Mouse (Mus musculus): ENCODE results near the gene Card9.
A peak's percentile ranks its signal among the peaks of the same experiment; 100 is the strongest.

Card9 gene

DNA sequence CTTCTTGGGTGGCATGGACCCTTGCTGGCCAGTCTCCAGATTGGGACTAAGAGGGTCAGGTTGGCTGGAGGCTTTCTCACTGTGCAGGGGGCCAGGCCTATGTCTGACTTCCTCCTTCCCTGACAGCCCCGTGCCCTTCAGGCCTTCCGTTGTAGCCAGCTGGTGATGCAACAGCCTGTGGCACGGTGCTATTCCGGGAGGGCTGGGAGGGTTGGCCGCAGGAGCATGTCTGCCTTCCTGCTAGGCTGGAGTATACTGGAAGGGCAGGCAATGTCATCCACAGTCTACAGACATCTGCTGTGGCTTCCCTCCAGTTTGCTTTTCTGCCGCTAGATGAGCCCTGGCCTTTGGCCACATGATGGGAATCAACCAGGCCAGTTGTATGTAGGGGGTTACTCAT lies 735 bp downstream of the Card9 start:
- no peak for DNase-seq

DNA sequence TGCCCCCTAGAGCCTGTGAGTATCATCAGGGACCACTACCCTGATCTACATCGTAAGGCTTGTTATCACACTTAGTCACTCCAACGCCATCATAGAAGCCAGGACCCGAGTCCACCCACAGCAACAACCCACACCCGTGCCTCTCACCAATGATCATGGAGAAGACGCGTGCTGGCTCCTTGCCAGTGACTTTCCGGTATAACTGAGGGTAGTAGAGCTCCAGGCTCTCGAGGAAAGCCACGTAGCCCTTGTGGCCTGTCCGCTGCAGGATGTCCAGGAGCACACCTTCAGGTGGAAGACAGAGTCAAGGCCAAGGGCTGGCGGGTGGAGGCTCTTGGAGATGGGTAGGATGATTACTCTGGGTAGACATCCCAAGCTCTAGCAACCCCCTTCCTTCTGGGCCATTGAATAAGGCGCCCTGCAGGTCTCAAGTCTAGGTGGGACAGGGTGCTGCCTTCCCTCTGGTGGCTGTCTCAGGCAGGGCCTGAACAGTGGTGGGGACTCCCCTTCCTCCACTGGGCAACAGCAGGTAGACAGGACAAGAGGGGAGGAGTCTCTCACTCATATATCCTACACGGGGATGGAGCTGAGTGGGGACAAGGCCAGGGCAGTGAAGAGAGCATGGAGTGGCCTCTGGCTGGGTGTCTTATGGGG lies 1.9 kb downstream of the Card9 start:
- DNase-seq: no peak

DNA sequence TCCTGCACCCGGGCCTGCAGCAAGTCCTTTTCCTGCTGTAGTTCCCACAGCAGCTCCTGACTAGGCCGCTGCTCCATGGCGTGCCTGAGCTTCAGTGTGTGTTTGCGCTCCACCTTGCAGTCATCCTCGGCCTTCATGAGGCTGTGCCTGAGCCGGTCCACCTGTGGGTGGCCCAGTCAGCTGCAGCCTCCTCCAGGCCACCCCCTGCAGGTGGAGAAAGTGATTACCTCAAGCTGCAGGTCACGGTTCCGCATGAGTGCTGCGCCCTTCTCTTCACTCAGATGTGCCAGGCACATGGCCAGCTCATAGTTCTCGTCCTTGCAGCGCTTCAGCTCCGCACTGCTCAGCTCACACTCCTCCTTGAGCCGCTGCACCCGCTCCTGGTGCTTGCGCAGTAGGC lies 3.2 kb downstream of the Card9 start:
- no peak for DNase-seq

DNA sequence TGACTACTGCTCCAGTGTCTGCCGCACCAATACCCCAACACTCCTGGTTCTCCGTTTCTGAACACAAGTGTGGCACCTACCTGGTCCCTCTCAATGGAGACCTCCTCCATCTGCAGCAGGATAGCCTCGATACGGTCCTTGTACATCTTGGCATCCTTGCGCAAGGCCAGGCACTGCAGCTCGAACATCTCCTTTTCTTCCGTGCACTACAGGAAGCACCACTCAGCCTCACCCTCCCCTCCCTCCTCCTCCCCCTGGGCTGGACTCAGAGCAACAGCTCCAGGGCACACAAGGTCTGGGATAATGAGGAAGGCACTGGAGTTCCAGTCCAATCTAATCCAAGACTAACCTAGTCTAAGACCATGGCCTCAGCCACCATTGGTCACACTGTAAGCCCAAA lies 4.0 kb downstream of the Card9 start:
- DNase-seq: no peak

DNA sequence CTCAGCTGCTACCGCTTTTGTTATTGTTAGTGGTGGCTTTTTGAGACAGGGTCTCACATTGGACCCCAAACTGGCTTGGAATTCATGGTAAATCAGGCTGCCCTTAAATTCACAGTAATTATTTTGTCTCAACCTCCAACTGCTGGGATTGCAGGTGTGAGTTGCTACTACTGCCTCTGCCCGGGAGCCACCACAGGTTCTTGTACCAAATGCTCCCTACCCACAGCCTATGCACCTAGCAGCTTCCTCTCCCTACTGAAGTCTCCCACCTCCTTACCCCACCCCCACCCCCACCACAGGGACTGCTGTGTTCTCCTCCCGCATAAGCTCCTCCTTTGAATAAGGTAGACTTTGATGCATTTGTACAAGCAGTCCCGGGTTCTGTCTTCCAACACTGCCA lies 4.5 kb downstream of the Card9 start:
- no peak for DNase-seq

DNA sequence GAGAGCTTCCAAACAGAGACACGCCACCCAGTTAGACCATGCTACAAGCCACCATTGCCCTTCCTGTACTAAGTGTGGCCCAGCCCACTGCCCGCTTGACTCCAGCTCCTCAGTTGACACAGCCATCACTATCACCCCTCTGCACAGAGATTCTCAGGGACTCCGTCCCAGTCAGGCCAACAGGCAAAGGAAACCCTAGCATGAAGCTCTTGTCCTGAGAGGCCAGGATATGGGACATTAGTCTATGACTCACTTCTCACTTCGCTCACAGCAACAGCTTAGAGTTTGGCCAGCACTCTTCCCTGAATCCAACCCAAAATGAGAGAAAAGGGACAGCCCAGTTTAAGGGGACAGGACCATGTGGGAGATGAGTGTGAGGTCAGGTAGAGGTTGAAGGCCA lies 6.3 kb downstream of the Card9 start:
- DNase-seq: no peak

DNA sequence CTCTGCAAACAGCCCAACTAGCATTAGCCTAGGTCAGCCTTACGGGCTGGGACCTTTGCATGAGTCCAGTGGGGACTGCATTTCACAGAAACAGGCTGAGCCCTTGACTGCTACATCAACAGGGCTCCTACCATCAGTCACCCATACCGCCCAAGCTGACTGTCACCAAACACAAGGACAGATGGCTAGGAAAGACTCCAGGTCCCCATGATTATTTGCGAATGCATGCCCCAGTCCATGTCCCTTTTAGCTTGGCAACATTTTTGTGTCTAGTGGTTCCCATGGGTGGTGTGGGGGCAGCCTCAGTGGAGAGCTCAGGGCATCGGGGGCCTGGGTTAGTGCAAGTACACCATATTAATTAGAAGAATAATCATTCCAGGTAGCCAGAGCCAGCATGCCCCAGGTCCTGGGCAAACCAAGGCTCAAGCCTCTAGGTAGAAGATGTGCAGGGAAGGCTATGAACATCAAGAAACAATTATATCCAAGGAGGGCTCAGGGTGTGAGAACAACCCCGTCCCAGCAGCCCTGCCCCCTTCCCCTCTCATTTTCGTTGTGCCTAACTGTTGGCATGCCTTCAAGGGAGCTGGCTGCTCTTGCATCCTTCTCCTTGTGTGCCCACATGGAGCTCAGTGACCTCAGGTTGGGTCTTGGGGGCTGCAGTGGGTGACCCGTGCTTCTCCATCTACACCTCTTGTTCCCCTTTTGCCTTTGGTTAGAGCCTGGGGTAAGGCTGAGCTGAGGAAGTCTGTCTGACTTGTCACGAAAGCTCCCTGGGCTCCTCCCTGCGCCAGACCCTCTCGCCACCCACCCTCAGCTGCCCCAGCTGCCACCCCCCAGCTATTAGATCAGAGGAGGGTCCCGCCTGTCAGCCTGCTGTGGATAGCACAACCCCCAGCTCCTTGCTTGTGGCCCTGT lies 7.4 kb downstream of the Card9 start:
- DNase-seq: no peak

DNA sequence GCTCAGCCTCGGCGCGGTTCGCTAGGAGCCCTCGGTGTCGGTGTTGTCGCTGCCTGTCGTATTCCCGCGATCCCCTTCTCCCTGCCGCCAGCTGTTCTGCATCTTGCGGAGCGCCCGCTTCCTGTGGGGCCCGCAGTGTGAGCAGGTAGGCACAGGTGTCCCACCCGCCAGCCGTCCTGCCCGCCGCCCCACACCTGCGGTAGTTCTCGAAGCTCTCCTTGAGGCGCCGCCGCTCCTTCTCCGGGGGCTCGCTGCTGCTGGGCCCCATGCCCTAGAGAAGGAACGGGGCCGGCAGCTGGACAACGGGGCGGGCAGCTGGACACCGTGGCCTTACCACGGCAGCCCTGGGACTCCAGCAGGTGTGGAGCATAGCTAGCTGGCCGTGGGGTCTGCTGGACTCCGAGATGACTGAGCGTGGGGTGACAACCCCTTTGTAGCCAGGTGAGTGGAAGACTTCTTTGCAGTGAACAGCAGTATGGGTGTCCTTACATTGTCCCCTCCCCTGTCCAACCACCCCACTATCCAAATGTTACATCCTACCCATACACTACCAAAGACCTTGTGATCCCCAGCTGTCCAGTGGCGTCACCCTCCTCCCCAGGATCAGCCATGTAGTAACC lies 8.3 kb downstream of the Card9 start:
- no peak for DNase-seq

DNA sequence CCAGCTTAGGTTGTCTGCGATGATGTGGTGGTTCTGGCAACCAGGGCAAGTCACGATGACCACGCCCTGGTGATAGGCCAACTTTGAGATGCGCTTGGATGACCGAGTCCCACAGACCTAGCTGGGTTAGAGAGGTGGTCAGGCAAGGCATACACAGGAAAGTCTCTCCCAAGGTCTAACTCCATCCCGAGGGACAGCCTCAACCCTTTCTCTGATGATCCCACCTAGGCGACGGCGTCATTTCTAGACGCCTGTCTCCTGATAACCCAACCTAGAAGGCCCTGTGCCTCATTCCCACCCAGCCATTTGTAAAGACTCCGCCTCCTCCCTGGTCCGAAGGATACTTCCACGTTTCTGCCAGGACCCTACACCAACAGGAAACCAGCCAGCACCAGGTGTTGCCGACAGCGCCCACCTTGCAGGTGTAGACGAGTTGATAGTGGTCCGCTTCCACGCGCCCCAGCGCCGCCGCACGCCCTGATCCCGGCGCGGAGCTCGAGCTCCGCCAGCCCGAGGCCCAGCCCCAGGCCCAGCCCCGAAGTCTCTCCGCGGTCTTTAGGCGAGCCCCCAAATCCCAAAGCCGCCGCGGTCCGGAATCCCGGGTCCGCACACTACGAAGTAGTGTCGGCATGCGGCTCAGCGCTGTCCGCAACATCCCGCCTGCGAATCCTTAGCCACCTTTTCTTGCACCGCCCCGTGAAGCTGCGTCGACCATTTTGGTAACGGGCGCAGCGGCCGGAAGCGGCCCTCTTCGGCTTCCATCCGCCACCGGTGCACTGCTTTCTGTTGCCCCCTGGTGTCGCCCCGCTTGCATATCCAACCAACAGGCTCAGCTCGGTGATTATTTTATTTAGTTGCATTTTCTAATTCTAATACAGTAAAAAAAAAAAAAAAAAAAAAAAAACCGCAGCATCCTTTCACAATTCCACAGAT lies 9.1 kb downstream of the Card9 start, which contains the start of gene Dnlz:
TSS of gene Dnlz (minus strand) at position 753 of the 933 bp plus-strand sequence.
- DNase-seq: peak; percentile 95

DNA sequence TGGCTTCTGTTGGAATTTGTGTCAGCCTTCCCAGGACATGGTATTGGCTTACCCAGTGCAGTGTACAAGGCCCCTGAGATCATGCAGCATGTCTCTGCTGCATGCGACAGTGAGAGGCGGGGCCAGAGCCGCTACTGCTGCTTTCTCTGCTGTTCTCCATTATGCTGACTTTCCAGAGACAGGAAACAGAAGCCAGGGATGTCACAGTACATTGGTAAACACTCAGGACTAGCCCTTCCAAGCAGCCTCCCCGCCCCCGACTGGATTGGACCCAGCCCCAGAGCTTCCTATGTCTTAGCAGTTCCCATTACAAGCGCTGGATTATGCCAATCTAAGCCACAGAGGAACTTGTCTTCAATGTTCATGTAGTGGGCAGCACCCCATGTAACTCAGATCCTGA lies 12.5 kb downstream of the Card9 start:
- DNase-seq: peak; percentile 63

DNA sequence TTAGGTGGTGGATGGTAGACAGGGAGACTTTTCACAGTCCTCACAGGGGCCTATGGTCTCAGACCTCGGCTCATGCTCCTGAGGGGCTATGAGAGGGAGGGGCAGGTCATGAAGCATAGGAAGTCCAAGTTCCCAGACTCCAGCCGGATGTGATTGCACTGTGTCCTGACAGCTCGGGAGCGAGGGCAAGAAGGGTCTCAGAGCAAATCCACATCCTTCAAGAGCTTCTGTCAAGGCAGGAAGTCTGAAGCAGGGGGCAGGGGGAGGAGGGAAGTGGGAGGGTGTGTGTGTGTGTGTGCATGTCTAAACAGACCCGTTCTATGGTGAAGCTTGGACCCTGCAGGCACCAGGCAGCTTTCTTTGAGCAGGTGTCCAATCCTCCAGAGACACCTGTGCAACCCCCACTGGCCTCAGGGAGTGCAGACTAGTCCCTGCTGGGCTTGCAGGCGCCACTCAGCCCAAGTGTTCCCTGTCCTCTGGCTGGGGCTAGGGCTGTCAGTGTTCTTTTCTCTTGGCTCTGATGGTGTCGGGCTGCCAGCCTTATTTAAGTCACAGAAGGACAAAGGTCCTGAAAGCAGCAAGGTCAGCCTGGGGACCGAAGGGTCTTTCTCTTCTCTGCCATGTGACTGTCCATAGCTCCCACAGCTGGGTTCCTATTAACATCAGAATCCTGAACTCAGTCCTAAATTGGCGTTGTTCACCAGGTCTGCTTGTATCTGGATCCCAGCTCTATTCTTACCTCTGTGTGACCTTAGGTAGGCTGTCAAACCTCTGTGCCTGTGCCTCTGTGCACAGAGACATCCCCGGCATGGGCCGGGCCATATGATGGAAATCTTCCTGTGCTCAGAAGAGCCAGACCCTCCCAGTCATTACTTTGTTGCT lies 17.9 kb downstream of the Card9 start:
- peak; percentile 39 for DNase-seq

DNA sequence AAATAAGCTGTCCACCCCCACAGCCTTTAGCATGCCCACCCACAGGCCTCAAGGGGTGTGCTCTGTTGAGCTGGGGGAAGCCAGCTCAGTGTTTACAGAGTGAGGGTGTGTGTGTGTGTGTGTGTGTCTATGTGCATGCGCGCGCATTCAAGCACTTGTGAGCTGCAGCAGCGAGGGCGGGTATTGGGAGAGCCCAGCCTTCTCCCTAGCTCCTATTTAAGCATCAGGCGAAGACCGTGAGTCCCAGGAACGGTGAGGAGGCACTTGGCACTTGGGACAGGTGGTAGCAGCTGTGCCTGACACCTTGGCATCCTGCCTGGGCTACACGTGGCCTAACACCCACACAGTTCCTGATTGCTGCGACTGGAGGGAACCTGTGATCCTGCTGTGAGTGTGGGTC lies 18.7 kb downstream of the Card9 start:
- DNase-seq: peak; percentile 72

DNA sequence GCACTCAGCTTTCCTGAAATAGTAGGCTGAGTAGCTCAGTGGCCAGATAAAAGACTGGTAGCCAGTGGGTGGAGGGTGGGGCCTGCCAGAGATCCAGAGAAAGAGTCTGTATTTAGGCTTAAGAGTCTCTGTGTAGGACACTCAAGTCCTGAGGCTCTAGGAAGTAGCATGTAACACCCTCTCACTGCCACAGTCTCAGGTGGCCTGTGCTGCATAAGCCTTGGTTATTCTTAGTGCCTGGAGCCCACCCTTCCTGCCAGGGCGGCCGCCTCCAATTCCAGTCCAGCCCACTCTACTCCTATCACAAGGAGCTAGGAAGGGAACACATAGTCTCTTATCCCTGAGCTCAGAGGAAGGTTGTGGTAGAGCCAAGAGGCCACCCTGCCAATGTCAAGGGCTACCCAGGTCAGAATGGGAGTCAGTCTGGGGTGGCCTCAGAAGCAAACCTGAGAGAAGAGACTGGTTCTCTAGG lies 19.2 kb downstream of the Card9 start:
- no peak for DNase-seq

DNA sequence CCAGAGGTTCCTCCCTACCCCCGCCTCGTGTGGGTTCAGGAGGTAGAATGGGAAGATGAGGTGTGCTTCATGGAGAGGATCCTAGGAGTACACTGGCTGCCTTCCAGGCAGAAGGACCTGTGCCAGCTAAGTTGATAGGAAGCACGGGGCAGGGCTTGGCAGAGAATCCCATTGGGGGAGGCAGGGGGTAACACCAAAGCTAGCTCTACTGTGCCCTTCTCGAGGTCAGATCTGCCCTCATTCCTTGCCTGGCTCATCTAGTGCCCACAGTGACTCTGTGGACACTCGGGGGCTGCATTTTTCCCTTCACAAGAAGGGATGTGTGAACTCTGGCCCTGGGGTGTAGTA lies 21.5 kb downstream of the Card9 start:
- DNase-seq: no peak

DNA sequence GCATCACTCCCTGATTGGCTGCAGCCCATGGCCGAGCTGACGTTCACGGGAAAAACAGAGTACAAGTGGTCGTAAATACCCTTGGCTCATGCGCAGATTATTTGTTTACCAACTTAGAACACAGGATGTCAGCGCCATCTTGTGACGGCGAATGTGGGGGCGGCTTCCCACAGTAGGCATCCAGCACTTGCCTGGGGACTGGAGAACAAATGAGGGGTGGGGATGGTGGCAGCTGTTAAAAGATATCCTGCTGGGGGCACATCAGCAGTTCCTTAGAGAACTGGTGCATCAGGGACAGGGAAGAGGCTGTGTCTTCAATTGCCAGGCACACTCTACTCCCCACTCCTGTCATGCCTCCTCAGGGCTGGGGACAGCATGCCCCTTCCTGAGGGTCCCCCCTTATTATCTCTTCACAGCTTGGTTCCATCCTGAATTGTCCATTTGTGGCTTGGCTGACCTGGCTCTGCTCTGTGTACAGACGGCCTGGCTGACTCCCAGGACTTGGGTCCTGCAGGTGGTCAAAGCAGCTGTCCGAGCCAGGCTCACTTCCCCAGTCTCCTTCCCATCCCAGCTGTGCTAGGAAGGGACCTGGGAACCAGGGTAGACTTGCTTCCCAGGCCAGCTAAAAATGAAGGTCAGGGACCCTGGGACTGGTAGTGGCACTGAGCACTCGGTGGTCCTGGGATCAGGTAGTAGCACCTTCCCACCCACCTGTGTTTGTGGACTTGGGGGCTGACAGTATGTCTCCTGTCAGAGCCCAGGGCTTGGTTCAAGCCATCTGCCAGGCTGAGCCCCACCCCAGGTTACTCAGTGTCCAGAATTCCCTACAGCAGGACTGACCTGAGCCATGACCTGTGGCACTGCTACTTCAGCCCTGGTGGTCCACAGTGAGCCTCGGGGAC lies 22.2 kb downstream of the Card9 start:
- no peak for DNase-seq

DNA sequence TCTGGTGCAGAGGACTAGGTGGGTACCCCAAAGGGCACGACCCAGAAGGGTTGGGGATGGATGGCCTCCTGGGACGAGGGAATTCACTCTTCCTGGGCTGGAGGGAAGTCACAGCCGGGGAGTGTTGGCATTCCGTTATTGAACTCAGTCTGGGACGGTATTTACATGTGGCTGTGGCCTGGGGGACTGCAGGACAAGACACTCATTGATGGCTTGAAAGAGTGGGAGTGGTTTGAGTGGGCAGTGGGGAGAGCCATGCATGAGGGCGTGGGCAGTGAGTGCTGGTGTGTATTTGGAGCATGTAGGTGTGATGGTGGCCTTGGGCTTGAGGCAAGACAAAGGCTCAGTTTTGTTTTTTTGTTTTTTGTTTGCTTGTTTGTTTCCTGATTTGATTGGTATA lies 30.0 kb downstream of the Card9 start:
- DNase-seq: no peak

DNA sequence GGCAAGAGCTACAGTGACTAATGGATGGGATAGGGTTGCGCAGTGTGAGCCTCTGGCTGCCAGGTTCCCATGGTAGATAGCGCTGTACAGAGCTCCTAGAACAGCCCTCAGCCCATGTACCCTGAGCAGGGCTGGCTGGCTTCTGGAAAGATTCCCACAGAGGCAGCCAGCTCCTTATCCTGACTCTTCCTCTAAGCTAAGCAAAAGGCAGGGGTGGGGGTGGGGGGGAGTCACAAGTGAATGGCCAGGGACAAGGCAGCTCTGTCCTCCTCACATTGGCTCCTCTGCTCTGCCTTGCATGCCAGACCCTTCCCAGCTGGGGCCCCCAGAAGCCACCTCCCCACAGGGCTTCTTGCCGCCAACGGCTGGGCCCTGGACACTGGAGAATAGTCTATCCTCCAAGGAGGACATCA lies 30.7 kb downstream of the Card9 start:
- no peak for DNase-seq

DNA sequence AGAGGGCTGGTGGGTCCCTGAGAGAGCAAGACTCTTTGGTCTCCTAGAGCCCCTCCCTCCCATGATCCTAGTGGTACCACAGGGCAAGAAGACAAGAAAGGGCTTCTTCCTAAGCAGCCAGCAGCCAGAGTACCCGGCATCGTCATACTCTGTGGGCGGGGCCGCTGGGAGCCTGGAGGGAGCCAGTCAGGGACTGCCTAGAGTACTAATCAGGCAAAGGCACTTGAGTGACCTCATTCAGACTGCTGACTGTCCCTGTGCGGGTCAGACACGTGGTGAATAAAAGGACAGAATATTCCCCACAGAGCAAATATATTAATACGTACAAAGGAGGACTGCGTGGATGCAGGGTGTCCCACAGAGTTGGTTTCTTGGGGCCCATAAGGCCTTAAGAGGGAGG lies 31.3 kb downstream of the Card9 start:
- no peak for DNase-seq

DNA sequence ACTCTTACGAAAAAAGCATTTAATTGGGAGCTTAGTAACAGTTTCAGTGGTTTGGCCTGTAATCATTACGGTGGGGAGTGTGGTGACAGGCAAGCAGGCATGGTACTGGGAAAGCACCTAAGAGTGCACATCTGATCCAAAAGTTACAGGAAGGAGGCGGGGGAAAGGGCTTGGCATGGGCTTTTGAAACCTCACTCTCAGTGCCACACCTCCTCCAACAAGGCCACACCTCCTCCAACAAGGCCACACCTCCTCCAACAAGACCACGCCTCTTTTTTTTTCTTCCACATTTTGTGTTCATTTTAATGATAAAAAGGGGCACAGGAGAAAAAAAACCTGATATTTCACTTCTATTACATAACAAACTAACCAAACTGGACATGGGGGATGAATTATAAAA lies 32.9 kb downstream of the Card9 start:
- DNase-seq: no peak

DNA sequence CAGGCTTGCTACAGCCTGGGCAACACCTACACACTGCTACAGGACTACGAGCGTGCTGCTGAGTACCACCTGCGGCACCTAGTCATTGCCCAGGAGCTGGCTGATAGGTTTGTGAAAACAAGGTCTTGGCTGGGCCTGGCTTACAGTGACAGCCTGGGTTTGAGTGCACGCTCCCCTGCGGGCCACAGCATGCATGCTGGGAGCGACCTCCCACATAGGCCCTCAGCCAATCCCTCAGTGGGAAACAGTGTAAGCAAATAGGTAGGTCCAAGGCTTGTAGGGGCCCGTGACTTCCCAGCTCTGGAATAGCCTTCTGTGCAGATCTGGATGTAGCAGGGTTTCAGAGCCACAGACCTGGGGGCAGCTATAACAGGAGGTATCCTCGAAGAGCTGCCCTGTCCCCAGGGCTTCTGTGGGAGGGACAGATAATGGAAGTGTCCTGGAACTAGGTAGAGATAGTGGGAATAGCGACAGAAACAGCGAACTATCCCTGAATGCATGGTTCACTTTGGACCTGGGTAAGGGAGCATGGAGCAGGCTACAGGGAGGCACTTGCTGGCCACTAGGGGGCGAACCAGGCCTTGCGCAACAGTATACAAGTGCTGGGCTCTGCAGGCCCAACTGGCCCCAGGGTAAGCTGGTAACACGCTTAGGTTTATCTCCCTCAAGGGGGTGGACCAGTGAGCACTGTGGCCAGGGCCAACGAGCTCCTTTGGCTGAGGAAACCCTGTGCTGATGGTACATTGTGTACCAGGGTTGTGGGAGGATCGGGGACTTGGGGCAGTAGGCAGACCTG lies 35.1 kb downstream of the Card9 start:
- peak; percentile 75 for DNase-seq

All from lung, postnatal 14 days (tissue).